Mouse (Mus musculus): Measurements from ENCODE around the gene Elane. TPM values are rescaled to one million over a fixed set of nuclear protein-coding genes. Genes with fewer than 3 reads are reported as not detected.

Elane gene
- polyA plus RNA-seq, 1 experiment from 2014 or later: 0.29 TPM

GRCm38 (mm10) chr10:79860079-79860911 is 25.8 kb upstream of the Elane start:
- Histone ChIP-seq H3K27me3 (no peaks in the 10 kb centered on the region), H3K4me3 (no peak overlapping the region), H3K4me1 (peaks cover 61% of the 10 kb centered on the region), H3K9ac (no peak overlapping the region; the same call in 1 of the 2 replicates), H3K4me2 (replicated peaks) (no peak overlapping the region), H3K36me3 (peaks cover 94% of the 10 kb centered on the region), H3K27ac (peak overlapping the region; percentile 22; the same call in 1 of the 2 replicates), H3K9me3 (no peaks in the 10 kb centered on the region)
- no peak for ATAC-seq (ENCODE audit: low FRiP score, low read depth)
- 93% methylated on average over 26 of the region's 26 CpGs for WGBS

GRCm38 (mm10) chr10:79861230-79862048 is 24.6 kb upstream of the Elane start:
- Histone ChIP-seq H3K27me3 (no peaks in the 10 kb centered on the region), H3K36me3 (peaks cover 99% of the 10 kb centered on the region), H3K27ac (peak overlapping the region; percentile 22; the same call in 1 of the 2 replicates), H3K4me2 (replicated peaks) (no peak overlapping the region), H3K4me3 (no peak overlapping the region), H3K4me1 (peaks cover 53% of the 10 kb centered on the region), H3K9me3 (no peaks in the 10 kb centered on the region), H3K9ac (0 out of 2 replicates have a peak overlapping the region, but pooled peaks have one; percentile 13)
- 73% methylated on average over 25 of the region's 25 CpGs for WGBS
- ATAC-seq (ENCODE audit: low FRiP score, low read depth): no peak

GRCm38 (mm10) chr10:79862049-79862788 is 23.8 kb upstream of the Elane start:
- peaks cover 99% of the 10 kb centered on the region for H3K36me3 ChIP-seq
- ATAC-seq (ENCODE audit: low FRiP score, low read depth): no peak
- no peaks in the 10 kb centered on the region for H3K27me3 ChIP-seq
- H3K4me2 ChIP-seq (replicated peaks): no peak overlapping the region
- no peak overlapping the region for H3K9ac ChIP-seq
- H3K9me3 ChIP-seq: no peaks in the 10 kb centered on the region
- H3K4me3 ChIP-seq: no peak overlapping the region
- H3K4me1 ChIP-seq: peaks cover 45% of the 10 kb centered on the region
- WGBS: 84% methylated on average over 23 of the region's 23 CpGs
- H3K27ac ChIP-seq: no peak overlapping the region; the same call in 1 of the 2 replicates

GRCm38 (mm10) chr10:79862925-79863324 is 23.1 kb upstream of the Elane start:
- Histone ChIP-seq H3K27ac (no peak overlapping the region), H3K4me2 (replicated peaks) (no peak overlapping the region), H3K9me3 (no peaks in the 10 kb centered on the region), H3K27me3 (no peaks in the 10 kb centered on the region), H3K9ac (no peak overlapping the region), H3K36me3 (peaks cover 96% of the 10 kb centered on the region), H3K4me3 (no peak overlapping the region), H3K4me1 (peaks cover 38% of the 10 kb centered on the region)
- WGBS: 73% methylated on average over 10 of the region's 10 CpGs
- no peak for ATAC-seq (ENCODE audit: low FRiP score, low read depth)

GRCm38 (mm10) chr10:79864351-79865188 is 21.5 kb upstream of the Elane start:
- Histone ChIP-seq H3K36me3 (peaks cover 90% of the 10 kb centered on the region), H3K27me3 (no peaks in the 10 kb centered on the region), H3K4me3 (no peak overlapping the region), H3K4me1 (peaks cover 22% of the 10 kb centered on the region), H3K4me2 (replicated peaks) (no peak overlapping the region), H3K9ac (no peak overlapping the region), H3K9me3 (no peaks in the 10 kb centered on the region), H3K27ac (0 out of 2 replicates have a peak overlapping the region, but pooled peaks have one; percentile 45)
- peak; percentile 34; the same call in 1 of the 2 replicates for ATAC-seq (ENCODE audit: low FRiP score, low read depth)
- WGBS: 45% methylated on average over 10 of the region's 10 CpGs

GRCm38 (mm10) chr10:79865189-79865601 is 20.9 kb upstream of the Elane start:
- WGBS: 64% methylated on average over 12 of the region's 12 CpGs
- Histone ChIP-seq H3K9ac (no peak overlapping the region), H3K9me3 (no peaks in the 10 kb centered on the region), H3K27me3 (no peaks in the 10 kb centered on the region), H3K4me2 (replicated peaks) (no peak overlapping the region), H3K36me3 (peaks cover 90% of the 10 kb centered on the region), H3K4me3 (no peak overlapping the region), H3K4me1 (peaks cover 16% of the 10 kb centered on the region), H3K27ac (0 out of 2 replicates have a peak overlapping the region, but pooled peaks have one; percentile 45)
- ATAC-seq (ENCODE audit: low FRiP score, low read depth): 0 out of 2 replicates have a peak, but pooled peaks have one; percentile 21

- no peaks in the 10 kb centered on the region for H3K27me3 ChIP-seq
- ATAC-seq (ENCODE audit: low FRiP score, low read depth): no peak
- H3K9me3 ChIP-seq: no peaks in the 10 kb centered on the region
- peaks cover 87% of the 10 kb centered on the region for H3K36me3 ChIP-seq
- peaks cover 11% of the 10 kb centered on the region for H3K4me1 ChIP-seq
- H3K27ac ChIP-seq: 0 out of 2 replicates have a peak overlapping the region, but pooled peaks have one; percentile 28
- H3K4me3 ChIP-seq: no peak overlapping the region
- H3K9ac ChIP-seq: no peak overlapping the region
- H3K4me2 ChIP-seq (replicated peaks): no peak overlapping the region
- WGBS: 75% methylated on average over 19 of the region's 19 CpGs
Observed at GRCm38 (mm10) chr10:79865801-79866295, 20.2 kb upstream of the Elane start.

GRCm38 (mm10) chr10:79866601-79867000 is 19.4 kb upstream of the Elane start:
- peaks cover 87% of the 10 kb centered on the region for H3K36me3 ChIP-seq
- WGBS: 62% methylated on average over 11 of the region's 11 CpGs
- H3K27ac ChIP-seq: no peak overlapping the region
- H3K4me2 ChIP-seq (replicated peaks): no peak overlapping the region
- ATAC-seq (ENCODE audit: low FRiP score, low read depth): no peak
- H3K27me3 ChIP-seq: no peaks in the 10 kb centered on the region
- peaks cover 5% of the 10 kb centered on the region for H3K4me1 ChIP-seq
- H3K9ac ChIP-seq: no peak overlapping the region
- H3K9me3 ChIP-seq: no peaks in the 10 kb centered on the region
- H3K4me3 ChIP-seq: no peak overlapping the region

- no peak overlapping the region for H3K9ac ChIP-seq
- H3K27me3 ChIP-seq: no peaks in the 10 kb centered on the region
- H3K4me3 ChIP-seq: no peak overlapping the region
- WGBS: 93% methylated on average over 8 of the region's 8 CpGs
- peaks cover 22% of the 10 kb centered on the region for H3K4me1 ChIP-seq
- H3K9me3 ChIP-seq: no peaks in the 10 kb centered on the region
- no peak overlapping the region for H3K4me2 ChIP-seq (replicated peaks)
- no peak for ATAC-seq (ENCODE audit: low FRiP score, low read depth)
- no peak overlapping the region for H3K27ac ChIP-seq
- H3K36me3 ChIP-seq: peaks cover 40% of the 10 kb centered on the region
Observed at GRCm38 (mm10) chr10:79871845-79872244, 14.2 kb upstream of the Elane start.

- ATAC-seq (ENCODE audit: low FRiP score, low read depth): no peak
- Histone ChIP-seq H3K4me2 (replicated peaks) (peak overlapping the region; percentile 76), H3K4me1 (peaks cover 22% of the 10 kb centered on the region), H3K4me3 (peak overlapping the region; percentile 79), H3K27ac (peak overlapping the region; percentile 86; the same call in 1 of the 2 replicates), H3K27me3 (no peaks in the 10 kb centered on the region), H3K9ac (peak overlapping the region; percentile 94), H3K9me3 (no peaks in the 10 kb centered on the region), H3K36me3 (peaks cover 32% of the 10 kb centered on the region)
- 34% methylated on average over 3 of the region's 3 CpGs for WGBS
Observed at GRCm38 (mm10) chr10:79872862-79873261, 13.2 kb upstream of the Elane start.

- 6% methylated on average over 6 of the region's 6 CpGs for WGBS
- no peak for ATAC-seq (ENCODE audit: low FRiP score, low read depth)
Observed at GRCm38 (mm10) chr10:79873313-79873712, 12.7 kb upstream of the Elane start.

More at GRCm38 (mm10) chr10:79873313-79873712, 12.7 kb upstream of the Elane start:
- Histone ChIP-seq H3K27me3 (no peaks in the 10 kb centered on the region), H3K4me2 (replicated peaks) (peak overlapping the region; percentile 76), H3K9ac (peak overlapping the region; percentile 94), H3K4me3 (peak overlapping the region; percentile 79), H3K4me1 (peaks cover 22% of the 10 kb centered on the region), H3K27ac (peak overlapping the region; percentile 86), H3K36me3 (peaks cover 30% of the 10 kb centered on the region), H3K9me3 (no peaks in the 10 kb centered on the region)
